Mouse (Mus musculus) heart, embryonic 11.5 days (tissue): Measurements from ENCODE around the gene Lrp4. TPM values are rescaled to one million over a fixed set of nuclear protein-coding genes. Genes with fewer than 3 reads are reported as not detected.
A peak's percentile ranks its signal among the peaks of the same experiment; 100 is the strongest.

Source experiments
- ATAC-seq: fragments of 200-750 bp; cut with Nextera tagmentation; replicated peaks from 2 replicates; pipeline ENCODE4 v1.8.0; 2017; ENCODE audit warnings: moderate library complexity; ENCODE audit not compliant: insufficient number of reproducible peaks, low FRiP score, low TSS enrichment
- H3K27ac ChIP-seq: fragments of 300-500 bp; sonication (generic); 2 replicates; pipeline ENCODE4 v1.5.1; 2014; ENCODE audit warnings: mild to moderate bottlenecking, low read depth, low read length
- H3K27me3 ChIP-seq: fragments of 300-500 bp; sonication (generic); 2 replicates; pipeline ENCODE4 v1.6.1; 2014; ENCODE audit warnings: mild to moderate bottlenecking, low read length, mixed read lengths; ENCODE audit not compliant: control insufficient read depth, insufficient read depth
- H3K36me3 ChIP-seq: fragments of 300-500 bp; sonication (generic); 2 replicates; pipeline ENCODE4 v1.6.1; 2014; ENCODE audit warnings: mild to moderate bottlenecking, low read length, moderate library complexity, mixed read lengths; ENCODE audit not compliant: control insufficient read depth, insufficient read depth
- H3K4me1 ChIP-seq: fragments of 300-500 bp; sonication (generic); 2 replicates; pipeline ENCODE4 v1.6.1; 2014; ENCODE audit warnings: low read length; ENCODE audit not compliant: control insufficient read depth, insufficient read depth
- H3K4me2 ChIP-seq: fragments of 300-500 bp; sonication (generic); 2 replicates; pipeline ENCODE4 v1.6.1; 2014; ENCODE audit warnings: mild to moderate bottlenecking, moderate library complexity
- H3K4me3 ChIP-seq: fragments of 300-500 bp; sonication (generic); 2 replicates; pipeline ENCODE4 v1.5.1; 2014; ENCODE audit warnings: low read depth, low read length
- H3K9ac ChIP-seq: fragments of 300-500 bp; sonication (generic); 2 replicates; pipeline ENCODE4 v1.6.1; 2014; ENCODE audit warnings: mild to moderate bottlenecking, low read depth, low read length, moderate library complexity
- H3K9me3 ChIP-seq: fragments of 300-500 bp; sonication (generic); replicated peaks from 2 replicates; pipeline ENCODE4 v1.6.1; 2016; ENCODE audit warnings: low read length; ENCODE audit not compliant: control insufficient read depth
- WGBS: fragments of 180-500 bp; shearing (Covaris S2); extraction: QIAGEN DNeasy Blood & Tissue Kit; methylation state at CpG from one replicate; pipeline ENCODE4 v1.1.7; 2014; ENCODE audit not compliant: insufficient replicate concordance; 5-methylcytosine and 5-hydroxymethylcytosine counted together
- polyA plus RNA-seq: library from polyadenylated mRNA; unstranded; fragments of >200 nt; fragmentation: Nextera tagmentation; extraction: Ambion mirVana; gene quantifications from 2 replicates; pipeline ENCODE4 v1.2.1, GENCODE M21; 2014

Gene Lrp4
- polyA plus RNA-seq, 1 experiment from 2014 or later: 3.8 TPM

- Histone ChIP-seq H3K4me1 (no peaks in the 10 kb centered on the region), H3K4me2 (no peak overlapping the region), H3K9ac (no peak overlapping the region), H3K9me3 (no peaks in the 10 kb centered on the region), H3K27ac (no peak overlapping the region), H3K27me3 (no peaks in the 10 kb centered on the region), H3K36me3 (peaks cover 6% of the 10 kb centered on the region), H3K4me3 (no peak overlapping the region)
- no peak for ATAC-seq
- WGBS: 35% methylated on average over 2 of the region's 2 CpGs
These were observed 59.9 kb downstream of the Lrp4 start for GRCm38 (mm10) chr2:91517186-91517585.

GRCm38 (mm10) chr2:91526294-91527146, 69.2 kb downstream of the Lrp4 start, which contains the start of gene Ckap5:
Ckap5 (plus strand) TSS chr2:91526762.
- peak within 1 kb of the TSS; percentile 64 for H3K4me3 ChIP-seq
- no peaks in the 10 kb centered on the region; the same call in 1 of the 2 replicates for H3K4me1 ChIP-seq
- WGBS: 1% methylated on average over 62 of the region's 64 CpGs
- H3K9ac ChIP-seq: peak within 1 kb of the TSS; percentile 99
- no peaks in the 10 kb centered on the region for H3K9me3 ChIP-seq
- peak within 1 kb of the TSS; percentile 67 for H3K27ac ChIP-seq
- peak; percentile 95 for ATAC-seq
- no peaks in the 10 kb centered on the region for H3K27me3 ChIP-seq
- peak within 1 kb of the TSS; percentile 76 for H3K4me2 ChIP-seq
- peaks cover 5% of the 10 kb centered on the region for H3K36me3 ChIP-seq

- H3K4me2 ChIP-seq: peak overlapping the region; percentile 76
- H3K9ac ChIP-seq: peak overlapping the region; percentile 99
- peak overlapping the region; percentile 64 for H3K4me3 ChIP-seq
- no peaks in the 10 kb centered on the region; the same call in 1 of the 2 replicates for H3K4me1 ChIP-seq
- H3K36me3 ChIP-seq: peaks cover 5% of the 10 kb centered on the region
- 0% methylated on average over 15 of the region's 15 CpGs for WGBS
- H3K27ac ChIP-seq: peak overlapping the region; percentile 67
- peak; percentile 70; the same call in 1 of the 2 replicates for ATAC-seq
- H3K27me3 ChIP-seq: no peaks in the 10 kb centered on the region
- H3K9me3 ChIP-seq: no peaks in the 10 kb centered on the region
These were observed 69.8 kb downstream of the Lrp4 start for GRCm38 (mm10) chr2:91527147-91527486.

- H3K27ac ChIP-seq: peak overlapping the region; percentile 46
- peak; percentile 91 for ATAC-seq
- peak overlapping the region; percentile 65 for H3K9ac ChIP-seq
- peak overlapping the region; percentile 77 for H3K4me2 ChIP-seq
- H3K4me1 ChIP-seq: peaks cover 9% of the 10 kb centered on the region; the same call in 1 of the 2 replicates
- no peaks in the 10 kb centered on the region for H3K36me3 ChIP-seq
- WGBS: 2% methylated on average over 17 of the region's 17 CpGs
- H3K27me3 ChIP-seq: no peaks in the 10 kb centered on the region
- no peaks in the 10 kb centered on the region for H3K9me3 ChIP-seq
- H3K4me3 ChIP-seq: peak overlapping the region; percentile 43
These were observed 80.4 kb downstream of the Lrp4 start for GRCm38 (mm10) chr2:91537588-91538205.

Other genes with a start within 250 kb of the Lrp4 start
- 7.3 and 8.3 TPM in 2 replicates for gene Ddb2, start 220.5 kb upstream of the Lrp4 start, polyA plus RNA-seq
- 18.6 and 19.5 TPM in 2 replicates for gene Pacsin3, start 201.6 kb upstream of the Lrp4 start, polyA plus RNA-seq
- gene Arfgap2, start 192.5 kb upstream of the Lrp4 start, polyA plus RNA-seq: 56.7 and 64.1 TPM in 2 replicates
- gene 1110051M20Rik, start 12.8 kb upstream of the Lrp4 start, polyA plus RNA-seq: 43.9 and 47.4 TPM in 2 replicates
- gene Ckap5, start 69.3 kb downstream of the Lrp4 start, polyA plus RNA-seq: 62.2 and 77.6 TPM in 2 replicates
- 0.34 and 3.0 TPM in 2 replicates for gene F2, start 178.9 kb downstream of the Lrp4 start, polyA plus RNA-seq
- gene Zfp408, start 192.3 kb downstream of the Lrp4 start, polyA plus RNA-seq: 5.8 and 6.2 TPM in 2 replicates
- 186 and 191 TPM in 2 replicates for gene Arhgap1, start 192.3 kb downstream of the Lrp4 start, polyA plus RNA-seq